Mouse (Mus musculus) forelimb bud, embryonic 11.5 days (tissue): Measurements from ENCODE around the gene Sept9.
A peak's percentile ranks its signal among the peaks of the same experiment; 100 is the strongest.

Experiments used
- DNase-seq: peaks from one replicate; pipeline ENCODE4 v3.0.0-alpha.2; 2012; ENCODE audit warnings: low read depth, low spot score

Gene Sept9

GRCm38 (mm10) chr11:117221182-117221581 is 21.7 kb downstream of the Sept9 start:
- DNase-seq = no peak

- no peak for DNase-seq
Observed at GRCm38 (mm10) chr11:117222899-117223298, 23.4 kb downstream of the Sept9 start.

DNA sequence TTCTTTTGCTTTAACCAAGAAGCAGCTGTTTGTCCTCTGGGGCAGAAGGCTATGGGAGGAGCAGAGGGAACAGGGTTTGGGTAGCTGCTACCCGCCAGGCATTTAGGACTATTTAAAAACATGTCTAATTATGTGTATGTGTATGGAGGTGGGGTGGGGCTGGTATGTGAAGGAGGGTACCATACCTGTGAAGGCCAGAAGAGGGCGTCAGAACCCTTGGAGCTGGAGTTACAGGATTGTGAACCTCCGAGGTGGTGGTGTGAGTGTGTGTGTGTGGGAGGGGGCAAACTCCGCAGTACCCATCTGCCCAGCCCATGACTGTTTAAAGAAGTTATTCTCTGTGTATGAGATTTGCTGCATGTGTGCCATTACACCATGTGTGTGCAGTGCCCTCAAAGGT is 25.3 kb downstream of the Sept9 start:
- no peak for DNase-seq

GRCm38 (mm10) chr11:117225531-117226213 is 26.2 kb downstream of the Sept9 start:
- DNase-seq = no peak

DNA sequence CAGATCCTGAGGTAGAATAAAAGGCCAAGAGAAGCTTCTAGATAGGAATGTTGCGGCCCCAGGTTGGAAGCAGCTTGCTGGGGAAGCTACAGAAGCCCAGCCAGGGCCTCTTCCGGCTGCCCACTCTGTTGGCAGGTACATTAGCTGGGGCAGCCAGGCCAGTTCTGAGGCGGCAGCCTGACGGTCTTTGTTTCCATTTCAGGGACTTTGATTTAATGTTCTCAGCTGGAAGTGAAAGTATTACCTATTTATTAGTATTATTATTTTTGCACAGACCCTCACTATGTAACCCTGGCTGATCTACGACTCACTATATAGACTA is 26.7 kb downstream of the Sept9 start:
- DNase-seq = no peak

- no peak for DNase-seq
Observed at GRCm38 (mm10) chr11:117228139-117228538, 28.7 kb downstream of the Sept9 start.

DNA sequence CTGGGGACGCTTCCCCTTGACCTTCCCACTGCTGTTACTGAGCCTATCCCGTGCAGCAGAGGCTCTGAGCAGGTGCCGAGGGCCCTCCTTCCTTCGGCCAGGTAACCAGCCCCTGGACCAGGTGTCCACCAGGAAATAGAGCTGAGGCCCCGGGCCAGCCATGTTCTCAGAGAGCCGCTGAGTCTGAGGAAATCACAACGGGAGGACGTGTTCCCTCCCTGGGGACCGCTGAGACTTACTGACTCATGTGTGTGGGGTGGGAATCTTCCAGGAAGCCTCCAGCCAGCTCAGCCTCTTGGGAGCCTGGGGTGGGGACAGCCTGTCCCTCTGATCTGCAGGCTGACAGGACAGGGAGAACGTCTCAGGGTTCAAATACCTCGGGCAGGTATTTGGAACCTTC is 32.1 kb downstream of the Sept9 start:
- no peak for DNase-seq

- no peak for DNase-seq
Observed at GRCm38 (mm10) chr11:117232032-117232431, 32.6 kb downstream of the Sept9 start.

GRCm38 (mm10) chr11:117232886-117233458 is 33.5 kb downstream of the Sept9 start:
- no peak for DNase-seq

GRCm38 (mm10) chr11:117233818-117234217 is 34.4 kb downstream of the Sept9 start:
- DNase-seq = no peak

DNA sequence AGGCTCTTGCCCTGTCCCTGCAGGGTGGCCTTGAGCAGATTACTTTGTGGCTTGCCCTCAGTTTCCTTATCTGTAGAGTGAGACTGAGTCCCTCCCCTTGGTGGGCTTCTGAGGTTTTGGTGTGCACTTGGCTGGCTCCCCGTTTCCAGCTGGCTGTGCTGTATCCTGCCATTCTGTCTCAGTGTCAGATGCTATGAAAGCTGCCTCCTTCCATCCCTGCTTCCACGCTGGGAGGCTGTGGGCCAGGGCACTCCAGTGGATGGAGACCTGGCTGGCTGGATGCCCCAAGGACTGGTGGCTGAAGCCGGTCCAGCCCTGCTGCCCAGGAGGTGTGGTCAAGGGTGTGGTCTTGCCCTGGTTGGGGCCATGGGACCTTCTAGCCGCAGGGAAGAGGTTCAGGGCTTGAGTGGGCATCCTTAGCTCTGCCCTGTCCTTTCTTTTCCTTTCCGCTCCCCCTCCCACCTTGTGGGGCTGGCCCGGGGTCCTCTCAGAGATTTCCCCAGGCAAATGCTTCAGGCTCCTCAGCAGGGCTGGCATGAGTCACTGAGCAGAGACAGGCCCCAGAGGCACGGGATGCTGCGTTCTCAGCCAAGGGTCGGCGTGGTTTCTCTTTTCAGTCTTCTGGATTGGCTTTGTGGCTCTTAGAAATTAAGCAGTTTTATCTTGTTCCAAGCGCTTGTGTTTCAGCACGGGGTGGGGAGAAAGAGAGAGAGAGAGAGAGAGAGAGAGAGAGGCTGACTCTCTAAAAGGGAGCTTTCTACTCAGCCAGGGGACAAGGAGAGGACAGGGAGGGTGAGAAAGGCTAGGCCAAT is 35.8 kb downstream of the Sept9 start:
- DNase-seq = no peak

- DNase-seq = no peak
Observed at GRCm38 (mm10) chr11:117235898-117236459, 36.5 kb downstream of the Sept9 start.

DNA sequence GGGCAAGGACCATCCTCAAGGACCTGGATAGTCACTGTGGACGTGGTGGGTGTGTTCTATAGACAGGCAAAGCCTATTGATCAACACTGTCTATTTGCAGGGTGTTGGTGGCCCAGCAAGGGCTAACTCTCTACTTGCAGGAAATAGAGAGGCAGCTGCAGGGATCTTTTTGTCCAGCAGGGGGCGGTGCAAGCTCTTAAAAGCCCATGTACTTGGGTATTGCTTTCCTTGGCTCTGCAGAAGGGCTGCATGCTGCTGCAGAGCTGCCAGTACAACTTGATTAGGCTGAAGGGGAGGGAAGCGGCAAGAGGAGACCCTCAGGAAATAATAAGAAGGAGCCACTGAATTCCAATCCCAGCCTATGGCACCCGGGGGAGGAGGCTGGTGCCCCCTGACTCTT is 38.7 kb downstream of the Sept9 start:
- DNase-seq = peak; percentile 92

- no peak for DNase-seq
Observed at GRCm38 (mm10) chr11:117239617-117240016, 40.2 kb downstream of the Sept9 start.

GRCm38 (mm10) chr11:117240322-117240721 is 40.9 kb downstream of the Sept9 start:
- DNase-seq = no peak

DNA sequence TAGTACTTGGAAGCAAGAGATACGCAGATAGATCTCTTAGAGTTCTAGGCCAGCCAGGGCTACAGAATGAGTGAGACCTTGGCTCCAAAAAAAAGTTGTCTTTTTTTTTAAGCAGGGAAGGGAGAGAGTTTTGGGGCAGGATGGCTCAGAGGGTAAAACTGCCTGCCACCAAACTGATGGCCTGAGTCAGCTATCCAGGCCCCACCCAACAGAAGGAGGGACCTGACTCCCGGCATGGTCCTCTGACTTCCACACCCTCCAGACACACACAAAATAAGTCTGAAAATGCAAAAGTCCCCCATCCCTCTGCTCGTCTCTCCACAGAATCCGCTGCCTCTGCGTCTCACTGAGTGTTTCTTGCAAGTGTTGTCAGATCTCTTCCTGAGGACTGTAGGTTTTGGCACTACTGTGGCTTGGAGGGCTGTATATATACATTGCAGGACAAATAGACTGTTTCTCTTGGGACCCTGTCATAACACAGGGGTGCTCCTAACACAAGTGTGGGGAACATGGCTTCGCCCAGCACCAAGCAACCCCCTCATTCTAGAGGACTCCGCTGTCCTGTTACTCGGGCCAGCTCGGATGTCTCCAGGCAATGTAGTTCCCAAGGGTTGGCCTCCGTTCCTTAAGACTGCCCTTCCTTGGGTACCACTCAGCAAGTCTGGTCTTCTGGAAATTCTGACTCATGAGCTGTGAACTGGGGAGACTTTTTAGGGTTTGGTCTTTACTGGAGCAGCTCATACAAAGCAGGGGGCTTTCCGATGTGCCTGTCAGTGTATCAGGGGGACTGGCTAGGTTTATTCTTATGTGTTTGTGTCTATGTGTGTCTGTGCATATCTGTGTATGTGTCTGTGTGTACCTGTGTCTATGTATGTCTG is 41.6 kb downstream of the Sept9 start:
- DNase-seq = no peak

DNA sequence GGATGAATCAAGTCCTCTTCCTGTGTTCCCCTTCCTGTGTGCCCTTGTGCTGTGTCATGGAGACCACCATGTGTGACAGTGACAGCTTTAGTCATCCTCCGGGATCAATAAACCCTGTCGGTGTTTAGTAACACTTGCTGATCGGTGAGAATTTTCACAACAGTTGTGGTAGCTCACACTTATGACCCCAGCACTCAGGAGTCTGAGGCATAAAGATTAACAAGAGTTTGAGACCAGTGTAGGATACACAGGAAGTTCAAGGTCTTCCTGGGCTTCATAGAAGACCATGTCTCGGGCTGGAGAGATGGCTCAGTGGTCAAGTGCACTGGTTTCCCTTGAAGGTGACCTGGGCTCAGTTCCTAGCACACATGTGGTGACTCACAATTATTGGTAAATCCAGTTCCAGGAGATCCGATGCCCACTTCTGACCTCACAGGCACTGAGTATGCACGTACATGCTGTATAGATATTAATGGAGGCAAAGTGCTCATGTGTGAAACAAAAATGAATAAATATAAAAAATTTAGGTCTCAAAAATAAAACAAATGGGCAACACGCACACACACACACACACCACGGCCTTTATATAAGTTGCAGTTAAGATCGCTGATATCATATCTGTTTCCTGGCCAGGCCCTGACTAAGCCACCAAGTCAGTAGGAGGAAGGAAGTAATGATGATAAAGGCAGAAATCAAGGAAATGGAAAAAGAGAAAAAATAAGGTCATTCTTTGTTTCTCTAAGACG is 43.1 kb downstream of the Sept9 start:
- DNase-seq = no peak

DNA sequence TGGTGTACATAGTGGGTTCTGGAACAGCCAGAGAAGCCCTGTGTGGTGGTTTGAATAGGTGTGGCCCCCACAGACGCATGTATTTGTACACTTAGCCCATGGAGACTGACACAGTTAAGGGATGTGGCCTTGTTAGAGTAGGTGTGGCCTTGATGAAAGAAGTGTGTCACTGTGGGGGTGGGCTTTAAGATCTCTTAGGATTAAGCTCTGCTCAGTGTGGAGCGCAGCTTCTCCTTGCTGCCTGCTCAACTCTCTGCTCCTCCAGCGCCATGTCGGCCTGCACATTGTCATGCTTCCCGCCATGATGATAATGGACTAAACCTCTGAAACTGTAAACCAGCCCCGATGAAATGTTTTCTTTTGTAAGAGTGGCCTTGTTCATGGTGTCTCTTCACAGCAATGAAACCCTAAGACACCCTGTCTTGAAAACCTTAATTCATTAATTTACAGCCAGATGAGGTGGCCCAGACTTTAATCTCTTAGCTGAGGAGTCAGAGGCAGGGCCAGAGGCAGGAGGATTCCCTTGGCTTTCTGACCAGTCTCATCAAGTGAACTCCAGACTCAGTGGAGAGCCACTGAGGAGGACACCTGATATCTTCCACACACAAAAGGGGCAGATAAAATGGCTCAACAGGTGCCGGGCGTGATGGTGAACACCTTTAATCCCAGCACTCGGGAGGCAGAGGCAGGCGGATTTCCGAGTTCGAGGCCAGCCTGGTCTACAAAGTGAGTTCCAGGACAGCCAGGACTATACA is 44.3 kb downstream of the Sept9 start:
- DNase-seq = no peak

- no peak for DNase-seq
Observed at GRCm38 (mm10) chr11:117245041-117245725, 45.7 kb downstream of the Sept9 start.

DNA sequence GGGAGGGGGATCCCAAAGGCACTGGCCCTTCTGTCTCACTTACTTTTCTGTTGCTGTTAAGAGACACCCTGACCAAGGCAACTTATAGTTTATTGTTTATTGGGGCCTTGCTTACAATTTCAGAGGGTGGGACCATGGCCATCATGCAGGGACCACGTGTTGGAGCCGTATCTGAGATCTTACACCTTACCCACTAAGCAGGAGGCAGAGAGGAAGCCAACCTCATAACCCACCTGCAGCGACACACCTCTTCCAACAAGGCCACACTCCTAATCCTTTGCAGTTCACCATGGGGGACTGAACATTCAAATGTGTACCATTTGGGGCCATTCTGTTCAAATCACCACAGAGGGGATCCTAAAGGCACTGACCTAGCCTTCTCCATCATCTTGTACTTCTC is 46.4 kb downstream of the Sept9 start:
- no peak for DNase-seq
